Mouse (Mus musculus) limb, embryonic 15.5 days (tissue): Measurements from ENCODE around the gene Apoe. TPM values are rescaled to one million over a fixed set of nuclear protein-coding genes. Genes with fewer than 3 reads are reported as not detected.

Experiments
- polyA plus RNA-seq: library from polyadenylated mRNA; unstranded; fragments of >200 nt; fragmentation: Nextera tagmentation; extraction: Ambion mirVana; gene quantifications from 2 replicates; pipeline ENCODE4 v1.2.1, GENCODE M21; 2015

Apoe gene
- polyA plus RNA-seq, 1 experiment from 2014 or later: 409 TPM

Other genes starting within 250 kb of the Apoe start
- gene Mark4, start 240.4 kb downstream of the Apoe start, polyA plus RNA-seq: 8.2 and 9.3 TPM in 2 replicates
- 1.4 and 1.6 TPM in 2 replicates for gene Exoc3l2, start 235.9 kb downstream of the Apoe start, polyA plus RNA-seq
- 1.8 and 2.0 TPM in 2 replicates for gene Bloc1s3, start 190.8 kb downstream of the Apoe start, polyA plus RNA-seq
- gene Trappc6a, start 190.8 kb downstream of the Apoe start, polyA plus RNA-seq: 94.7 and 97.9 TPM in 2 replicates
- gene Nkpd1, start 181.3 kb downstream of the Apoe start, polyA plus RNA-seq: 1.7 and 2.5 TPM in 2 replicates
- gene Ppp1r37, start 136.1 kb downstream of the Apoe start, polyA plus RNA-seq: 25.1 and 26.3 TPM in 2 replicates
- gene Zfp296, start 121.9 kb downstream of the Apoe start, polyA plus RNA-seq: 1.00 and 1.1 TPM in 2 replicates
- 144 and 149 TPM in 2 replicates for gene Gemin7, start 121.6 kb downstream of the Apoe start, polyA plus RNA-seq
- 49.6 and 49.8 TPM in 2 replicates for gene Clasrp, start 94.7 kb downstream of the Apoe start, polyA plus RNA-seq
- 11.8 and 14.1 TPM in 2 replicates for gene Relb, start 69.8 kb downstream of the Apoe start, polyA plus RNA-seq
- 73.4 and 73.8 TPM in 2 replicates for gene Clptm1, start 34.2 kb downstream of the Apoe start, polyA plus RNA-seq
- gene Apoc2, start 21.2 kb downstream of the Apoe start, polyA plus RNA-seq: 1.8 and 2.7 TPM in 2 replicates
- not detected in 2 replicates for gene Gm44805, start 17.8 kb downstream of the Apoe start, polyA plus RNA-seq
- gene Apoc4, start 17.7 kb downstream of the Apoe start, polyA plus RNA-seq: 0.41 TPM in 1 of 2 replicates, not detected in the other
- 46.2 and 57.9 TPM in 2 replicates for gene Apoc1, start 6.5 kb downstream of the Apoe start, polyA plus RNA-seq
- 129 and 139 TPM in 2 replicates for gene Tomm40, start 16.2 kb upstream of the Apoe start, polyA plus RNA-seq
- 84.5 and 85.1 TPM in 2 replicates for gene Nectin2, start 51.3 kb upstream of the Apoe start, polyA plus RNA-seq
- gene Bcam, start 71.8 kb upstream of the Apoe start, polyA plus RNA-seq: 120 and 150 TPM in 2 replicates
- 14.6 and 15.2 TPM in 2 replicates for gene Cblc, start 97.6 kb upstream of the Apoe start, polyA plus RNA-seq
- gene Bcl3, start 123.6 kb upstream of the Apoe start, polyA plus RNA-seq: 3.9 and 4.4 TPM in 2 replicates
- not detected in 2 replicates for gene Gm19345, start 152.8 kb upstream of the Apoe start, polyA plus RNA-seq
- gene Ceacam16, start 162.1 kb upstream of the Apoe start, polyA plus RNA-seq: not detected in 2 replicates
- gene Ceacam19, start 188.8 kb upstream of the Apoe start, polyA plus RNA-seq: 11.1 and 11.2 TPM in 2 replicates
- gene Pvr, start 222.0 kb upstream of the Apoe start, polyA plus RNA-seq: 13.4 and 13.7 TPM in 2 replicates